Mouse (Mus musculus): ENCODE measurements around the gene Tbccd1.

The Tbccd1 gene

GRCm38 (mm10) chr16:22857431-22858113 lies at the start of gene Tbccd1, which contains the start of gene Dnajb11:
Gene Tbccd1 (minus strand): TSS chr16:22857669.
Gene Dnajb11 (plus strand): TSS chr16:22857845.
- peak; percentile 99 for DNase-seq (ENCODE audit: low read depth, low spot score)

GRCm38 (mm10) chr16:22901326-22901725 lies 43.9 kb upstream of the Tbccd1 start:
- DNase-seq (ENCODE audit: low read depth, low spot score), result no peak

- no peak for DNase-seq (ENCODE audit: low read depth, low spot score)
Observed at GRCm38 (mm10) chr16:22899866-22900570, 42.5 kb upstream of the Tbccd1 start.

- DNase-seq (ENCODE audit: low read depth, low spot score), result no peak
Observed at GRCm38 (mm10) chr16:22899346-22899745, 41.9 kb upstream of the Tbccd1 start.

GRCm38 (mm10) chr16:22896618-22897017 lies 39.1 kb upstream of the Tbccd1 start:
- DNase-seq (ENCODE audit: low read depth, low spot score), result no peak

- DNase-seq (ENCODE audit: low read depth, low spot score), result no peak
Observed at GRCm38 (mm10) chr16:22894095-22894494, 36.6 kb upstream of the Tbccd1 start.

GRCm38 (mm10) chr16:22891733-22892154 lies 34.3 kb upstream of the Tbccd1 start:
- DNase-seq (ENCODE audit: low read depth, low spot score), result no peak

- DNase-seq (ENCODE audit: low read depth, low spot score), result no peak
Observed at GRCm38 (mm10) chr16:22890683-22891510, 33.4 kb upstream of the Tbccd1 start, which contains the start of gene Ahsg. Gene Ahsg (plus strand): TSS chr16:22891277.

- no peak for DNase-seq (ENCODE audit: low read depth, low spot score)
Observed at GRCm38 (mm10) chr16:22889716-22890115, 32.2 kb upstream of the Tbccd1 start.

- no peak for DNase-seq (ENCODE audit: low read depth, low spot score)
Observed at GRCm38 (mm10) chr16:22888835-22889234, 31.4 kb upstream of the Tbccd1 start.

- DNase-seq (ENCODE audit: low read depth, low spot score), result no peak
Observed at GRCm38 (mm10) chr16:22886726-22887125, 29.3 kb upstream of the Tbccd1 start.

- DNase-seq (ENCODE audit: low read depth, low spot score), result no peak
Observed at GRCm38 (mm10) chr16:22885356-22885755, 27.9 kb upstream of the Tbccd1 start.

- DNase-seq (ENCODE audit: low read depth, low spot score), result no peak
Observed at GRCm38 (mm10) chr16:22883441-22883840, 26.0 kb upstream of the Tbccd1 start.

GRCm38 (mm10) chr16:22881487-22881886 lies 24.0 kb upstream of the Tbccd1 start:
- no peak for DNase-seq (ENCODE audit: low read depth, low spot score)

- DNase-seq (ENCODE audit: low read depth, low spot score), result no peak
Observed at GRCm38 (mm10) chr16:22880900-22881299, 23.4 kb upstream of the Tbccd1 start.

GRCm38 (mm10) chr16:22879945-22880595 lies 22.6 kb upstream of the Tbccd1 start:
- DNase-seq (ENCODE audit: low read depth, low spot score), result no peak

GRCm38 (mm10) chr16:22878716-22879115 lies 21.2 kb upstream of the Tbccd1 start:
- no peak for DNase-seq (ENCODE audit: low read depth, low spot score)

- DNase-seq (ENCODE audit: low read depth, low spot score), result no peak
Observed at GRCm38 (mm10) chr16:22877660-22878390, 20.4 kb upstream of the Tbccd1 start.

- DNase-seq (ENCODE audit: low read depth, low spot score), result no peak
Observed at GRCm38 (mm10) chr16:22876218-22877043, 19.0 kb upstream of the Tbccd1 start.

GRCm38 (mm10) chr16:22873369-22873768 lies 15.9 kb upstream of the Tbccd1 start:
- DNase-seq (ENCODE audit: low read depth, low spot score), result no peak

Measured in brain, embryonic 18.5 days (tissue).